In genomic region chr2:161549577-161549976, GRCm38 (mm10) we compare ENCODE assay signal across 26 mouse cellular contexts.
A peak's percentile ranks its signal among the peaks of the same experiment; 100 is the strongest.
DNase-seq lines count a peak whose midpoint lies in the region; ATAC-seq and TF ChIP-seq lines count a peak whose summit lies in the region.
"Had no signal": no experiment of that assay in that cellular context is flagged by ENCODE, and none has a peak within 500 bp of the region (broad histone marks: within the 10 kb centered on the region; RNA-seq: fewer than 3 reads in every experiment).

No protein-coding gene starts in this region.

- DNase-seq in hindbrain, embryonic 10.5 days (ENCODE audit: low spot score): no peak
- DNase-seq in midbrain, embryonic 10.5 days (ENCODE audit: low spot score): no peak
- no peak for DNase-seq in heart, postnatal 36 days
- no peak for DNase-seq in cerebellum, postnatal 4 days (ENCODE audit: low spot score in 2 of 2)
- DNase-seq: adrenal gland, adult 2 months; adrenal gland, postnatal 36 days; cerebellum, adult 2 months; cerebellum, postnatal 14 days; gastrocnemius, postnatal 14 days; heart, adult 18-20 months; kidney, adult 18-20 months; kidney, postnatal 25 days; lung, postnatal 4 days; spleen, adult 18-20 months had no signal

- 70% methylated on average over 5 of the region's 5 CpGs for WGBS in hindbrain, embryonic 13.5 days
- 81% methylated on average over 5 of the region's 5 CpGs for WGBS in hindbrain, embryonic 10.5 days
- WGBS in midbrain, embryonic 13.5 days: 60% methylated on average over 5 of the region's 5 CpGs
- WGBS in midbrain, embryonic 10.5 days: 89% methylated on average over 5 of the region's 5 CpGs
- 34% methylated on average over 5 of the region's 5 CpGs for WGBS in intestine, postnatal 0 days
- 36% methylated on average over 5 of the region's 5 CpGs for WGBS in stomach, embryonic 16.5 days

- H3K9ac ChIP-seq in hindbrain, embryonic 13.5 days: no peak overlapping the region
- H3K9ac ChIP-seq in midbrain, embryonic 13.5 days (replicated peaks): no peak overlapping the region
- H3K9ac ChIP-seq in intestine, postnatal 0 days (ENCODE audit: low read depth, low read length): no peak overlapping the region
- H3K9ac ChIP-seq in stomach, embryonic 16.5 days (ENCODE audit: low read length): no peak overlapping the region
- H3K9ac ChIP-seq: forebrain, embryonic 13.5 days; kidney, embryonic 15.5 days; limb, embryonic 13.5 days had no signal

- no peak for ATAC-seq in hindbrain, embryonic 13.5 days (ENCODE audit: low FRiP score)
- ATAC-seq in midbrain, embryonic 13.5 days: no peak
- peak; percentile 56; the same call in 1 of the 2 replicates for ATAC-seq in intestine, postnatal 0 days
- ATAC-seq in stomach, embryonic 16.5 days (ENCODE audit: insufficient read depth, low FRiP score): peak; percentile 40; the same call in 1 of the 2 replicates
- ATAC-seq: activated CD4-positive, CD25-positive, alpha-beta regulatory T cell, adult 4 months; forebrain, embryonic 13.5 days had no signal

- H3K36me3 ChIP-seq in hindbrain, embryonic 13.5 days: no peaks in the 10 kb centered on the region
- H3K36me3 ChIP-seq in hindbrain, embryonic 10.5 days: no peaks in the 10 kb centered on the region
- H3K36me3 ChIP-seq in midbrain, embryonic 13.5 days: no peaks in the 10 kb centered on the region
- no peaks in the 10 kb centered on the region for H3K36me3 ChIP-seq in midbrain, embryonic 10.5 days
- H3K36me3 ChIP-seq in intestine, postnatal 0 days (ENCODE audit: control insufficient read depth, insufficient read depth): no peaks in the 10 kb centered on the region
- no peaks in the 10 kb centered on the region for H3K36me3 ChIP-seq in stomach, embryonic 16.5 days (ENCODE audit: control insufficient read depth, insufficient read depth, low read length)
- H3K36me3 ChIP-seq: kidney, embryonic 15.5 days; limb, embryonic 13.5 days had no signal

- TF ChIP-seq CTCF in intestine, postnatal 0 days (IDR thresholded peaks at IDR 0.05; ENCODE audit: low read depth): no peak

- H3K9me3 ChIP-seq in hindbrain, embryonic 13.5 days: no peaks in the 10 kb centered on the region
- no peaks in the 10 kb centered on the region for H3K9me3 ChIP-seq in hindbrain, embryonic 10.5 days
- H3K9me3 ChIP-seq in midbrain, embryonic 13.5 days: no peaks in the 10 kb centered on the region
- no peaks in the 10 kb centered on the region for H3K9me3 ChIP-seq in midbrain, embryonic 10.5 days (replicated peaks)
- H3K9me3 ChIP-seq in intestine, postnatal 0 days (ENCODE audit: control insufficient read depth): no peaks in the 10 kb centered on the region
- H3K9me3 ChIP-seq in stomach, embryonic 16.5 days (replicated peaks; ENCODE audit: control insufficient read depth, low read length): no peaks in the 10 kb centered on the region
- H3K9me3 ChIP-seq: forebrain, embryonic 13.5 days; kidney, embryonic 15.5 days; limb, embryonic 13.5 days had no signal

- peak overlapping the region; percentile 58; the same call in 1 of the 2 replicates for H3K27ac ChIP-seq in hindbrain, embryonic 13.5 days
- no peak overlapping the region for H3K27ac ChIP-seq in hindbrain, embryonic 10.5 days
- 0 out of 2 replicates have a peak overlapping the region, but pooled peaks have one; percentile 21 for H3K27ac ChIP-seq in midbrain, embryonic 13.5 days
- H3K27ac ChIP-seq in midbrain, embryonic 10.5 days (replicated peaks): no peak overlapping the region
- H3K27ac ChIP-seq in intestine, postnatal 0 days (ENCODE audit: low read depth, low read length): no peak overlapping the region
- H3K27ac ChIP-seq in stomach, embryonic 16.5 days (ENCODE audit: low read length): no peak overlapping the region
- H3K27ac ChIP-seq: forebrain, embryonic 13.5 days; kidney, embryonic 15.5 days; limb, embryonic 13.5 days had no signal

- H3K4me1 ChIP-seq in hindbrain, embryonic 13.5 days (replicated peaks): peaks cover 3% of the 10 kb centered on the region; the same call in 1 of the 2 replicates
- H3K4me1 ChIP-seq in hindbrain, embryonic 10.5 days (replicated peaks): no peaks in the 10 kb centered on the region
- peaks cover 11% of the 10 kb centered on the region for H3K4me1 ChIP-seq in midbrain, embryonic 13.5 days (replicated peaks)
- H3K4me1 ChIP-seq in midbrain, embryonic 10.5 days: peaks cover 6% of the 10 kb centered on the region; the same call in 1 of the 2 replicates
- no peaks in the 10 kb centered on the region for H3K4me1 ChIP-seq in intestine, postnatal 0 days (replicated peaks; ENCODE audit: control insufficient read depth, insufficient read depth, low read length)
- H3K4me1 ChIP-seq in stomach, embryonic 16.5 days (ENCODE audit: control insufficient read depth, insufficient read depth, low read length): 0 out of 2 replicates have a peak, but pooled peaks cover 7% of the 10 kb centered on the region
- H3K4me1 ChIP-seq: forebrain, embryonic 13.5 days; kidney, embryonic 15.5 days; limb, embryonic 13.5 days; megakaryocyte, embryonic 14.5 days had no signal

- H3K27me3 ChIP-seq in hindbrain, embryonic 13.5 days: no peaks in the 10 kb centered on the region
- no peaks in the 10 kb centered on the region for H3K27me3 ChIP-seq in hindbrain, embryonic 10.5 days (ENCODE audit: insufficient read depth, poor library complexity, severe bottlenecking)
- H3K27me3 ChIP-seq in midbrain, embryonic 13.5 days: no peaks in the 10 kb centered on the region
- H3K27me3 ChIP-seq in midbrain, embryonic 10.5 days (ENCODE audit: low read depth, poor library complexity, severe bottlenecking): no peaks in the 10 kb centered on the region
- no peaks in the 10 kb centered on the region for H3K27me3 ChIP-seq in intestine, postnatal 0 days (replicated peaks; ENCODE audit: control insufficient read depth, insufficient read depth, low read length)
- H3K27me3 ChIP-seq in stomach, embryonic 16.5 days (ENCODE audit: control insufficient read depth, insufficient read depth, low read length): no peaks in the 10 kb centered on the region
- H3K27me3 ChIP-seq: CH12.LX; forebrain, embryonic 13.5 days; kidney, embryonic 15.5 days; limb, embryonic 13.5 days; megakaryocyte, embryonic 14.5 days had no signal

- H3K4me3 ChIP-seq in hindbrain, embryonic 13.5 days: no peak overlapping the region
- no peak overlapping the region for H3K4me3 ChIP-seq in hindbrain, embryonic 10.5 days
- no peak overlapping the region for H3K4me3 ChIP-seq in midbrain, embryonic 13.5 days (replicated peaks)
- H3K4me3 ChIP-seq in midbrain, embryonic 10.5 days: no peak overlapping the region
- H3K4me3 ChIP-seq in intestine, postnatal 0 days (ENCODE audit: low read depth, low read length): no peak overlapping the region
- H3K4me3 ChIP-seq in stomach, embryonic 16.5 days (replicated peaks; ENCODE audit: low read length): no peak overlapping the region
- H3K4me3 ChIP-seq: forebrain, embryonic 13.5 days; kidney, embryonic 15.5 days; limb, embryonic 13.5 days; megakaryocyte, embryonic 14.5 days had no signal

- intact Hi-C loops in heart, postnatal 36 days (cut with DNase I): no loop called here

- no peak overlapping the region for H3K4me2 ChIP-seq in hindbrain, embryonic 13.5 days
- H3K4me2 ChIP-seq in midbrain, embryonic 13.5 days (replicated peaks): no peak overlapping the region
- no peak overlapping the region for H3K4me2 ChIP-seq in intestine, postnatal 0 days (replicated peaks; ENCODE audit: low read depth)
- H3K4me2 ChIP-seq in stomach, embryonic 16.5 days (ENCODE audit: low read depth, low read length): no peak overlapping the region
- H3K4me2 ChIP-seq: forebrain, embryonic 13.5 days; heart, embryonic 11.5 days; kidney, embryonic 15.5 days; limb, embryonic 13.5 days; liver, embryonic 11.5 days had no signal

Comparison
In these comparisons a context has a peak if more than half of its experiments do, and no peak if none do; other contexts are left out.
1. H3K27ac ChIP-seq: peak in hindbrain, embryonic 13.5 days (single experiment) and midbrain, embryonic 13.5 days (single experiment); none in hindbrain, embryonic 10.5 days (single experiment), midbrain, embryonic 10.5 days (single experiment), intestine, postnatal 0 days (single experiment) and stomach, embryonic 16.5 days (single experiment).
2. ATAC-seq: peak in intestine, postnatal 0 days (single experiment) and stomach, embryonic 16.5 days (single experiment); none in hindbrain, embryonic 13.5 days (single experiment) and midbrain, embryonic 13.5 days (single experiment).